Mouse (Mus musculus) neural tube, embryonic 14.5 days (tissue): ENCODE data around the gene Sall1. TPM values are rescaled to one million over a fixed set of nuclear protein-coding genes. Genes with fewer than 3 reads are reported as not detected.
A peak's percentile ranks its signal among the peaks of the same experiment; 100 is the strongest.

ENCODE experiments used
- ATAC-seq: fragments of 200-750 bp; cut with Nextera tagmentation; 2 replicates; pipeline ENCODE4 v1.8.0; 2017; ENCODE audit warnings: low read depth, mild to moderate bottlenecking, moderate TSS enrichment, moderate library complexity
- H3K27ac ChIP-seq: fragments of 300-500 bp; sonication (generic); 2 replicates; pipeline ENCODE4 v1.5.1; 2014; ENCODE audit warnings: low read depth, mild to moderate bottlenecking, control low read depth, low read length, moderate library complexity, mixed read lengths
- H3K27me3 ChIP-seq: fragments of 300-500 bp; sonication (generic); 2 replicates; pipeline ENCODE4 v1.6.1; 2014; ENCODE audit warnings: low read length; ENCODE audit not compliant: control insufficient read depth, insufficient read depth
- H3K36me3 ChIP-seq: fragments of 300-500 bp; sonication (generic); 2 replicates; pipeline ENCODE4 v1.6.1; 2014; ENCODE audit warnings: low read length, mixed read lengths; ENCODE audit not compliant: control insufficient read depth, insufficient read depth
- H3K4me1 ChIP-seq: fragments of 300-500 bp; sonication (generic); 2 replicates; pipeline ENCODE4 v1.6.1; 2014; ENCODE audit warnings: low read length; ENCODE audit not compliant: control insufficient read depth, insufficient read depth
- H3K4me2 ChIP-seq: fragments of 300-500 bp; sonication (generic); 2 replicates; pipeline ENCODE4 v1.6.1; 2014; ENCODE audit warnings: mild to moderate bottlenecking, low read depth, low read length, control low read depth
- H3K4me3 ChIP-seq: fragments of 300-500 bp; sonication (generic); 2 replicates; pipeline ENCODE4 v1.5.1; 2014; ENCODE audit warnings: low read depth, low read length, control low read depth, mixed read lengths
- H3K9ac ChIP-seq: fragments of 300-500 bp; sonication (generic); replicated peaks from 2 replicates; pipeline ENCODE4 v1.6.1; 2014; ENCODE audit warnings: low read depth, mild to moderate bottlenecking, control low read depth, low read length, mixed read lengths
- H3K9me3 ChIP-seq: fragments of 300-500 bp; sonication (generic); 2 replicates; pipeline ENCODE4 v1.6.1; 2016; ENCODE audit warnings: low read length; ENCODE audit not compliant: control insufficient read depth
- WGBS: fragments of 180-500 bp; shearing (Covaris S2); extraction: QIAGEN DNeasy Blood & Tissue Kit; methylation state at CpG from one replicate; pipeline ENCODE4 v1.1.7; 2014; 5-methylcytosine and 5-hydroxymethylcytosine counted together
- polyA plus RNA-seq: library from polyadenylated mRNA; unstranded; fragments of >200 nt; fragmentation: Nextera tagmentation; extraction: Ambion mirVana; gene quantifications from 2 replicates; pipeline ENCODE4 v1.2.1, GENCODE M21; 2014

Sall1 gene
- polyA plus RNA-seq, 1 experiment from 2014 or later: 17.7 TPM

GRCm38 (mm10) chr8:89042118-89042460 lies 1.9 kb downstream of the Sall1 start:
- Histone ChIP-seq H3K4me2 (peak overlapping the region; percentile 85), H3K9ac (peak overlapping the region; percentile 81), H3K27me3 (no peaks in the 10 kb centered on the region), H3K4me3 (peak overlapping the region; percentile 57), H3K9me3 (no peaks in the 10 kb centered on the region), H3K36me3 (no peaks in the 10 kb centered on the region), H3K27ac (peak overlapping the region; percentile 96), H3K4me1 (peaks cover 17% of the 10 kb centered on the region; the same call in 1 of the 2 replicates)
- no peak for ATAC-seq
- under 1% methylated on average over 35 of the region's 35 CpGs for WGBS

DNA sequence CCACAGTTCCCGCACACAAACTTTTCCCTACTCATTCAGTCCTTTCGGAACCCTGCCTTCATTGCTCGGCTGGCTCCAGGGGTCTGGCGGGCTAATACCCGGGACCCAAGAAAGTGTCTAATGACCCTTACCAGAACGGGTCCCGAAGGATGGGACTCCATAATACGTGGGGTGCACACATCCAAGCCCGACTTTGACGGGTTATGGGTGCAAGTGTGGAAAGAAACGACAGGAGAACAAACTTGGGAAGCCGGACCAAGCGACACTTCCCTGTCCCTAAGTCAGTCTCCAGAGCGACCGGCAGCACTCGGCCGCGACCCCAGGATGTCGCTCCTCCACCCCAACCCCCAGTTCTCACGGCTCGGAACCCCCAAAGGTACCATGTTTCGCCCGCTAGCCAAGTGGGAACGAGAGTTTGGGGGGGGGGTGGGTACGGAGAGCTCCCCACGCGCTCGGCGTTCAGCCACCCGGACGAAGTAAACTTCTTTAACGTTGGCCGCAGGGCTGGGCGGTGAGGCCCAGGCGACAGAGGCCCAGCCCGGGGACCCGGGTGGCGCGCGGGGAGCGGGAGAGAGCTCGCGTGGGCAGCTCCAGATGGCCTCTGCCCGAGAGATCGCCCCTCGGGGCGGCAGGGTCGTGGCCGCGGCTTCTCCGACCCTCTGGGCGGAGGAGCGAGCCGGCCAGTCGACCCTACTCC lies 2.4 kb downstream of the Sall1 start:
- H3K27ac ChIP-seq: peak overlapping the region; percentile 96
- H3K9ac ChIP-seq: peak overlapping the region; percentile 81
- peak overlapping the region; percentile 57 for H3K4me3 ChIP-seq
- H3K4me2 ChIP-seq: peak overlapping the region; percentile 85
- no peak for ATAC-seq
- no peaks in the 10 kb centered on the region for H3K9me3 ChIP-seq
- no peaks in the 10 kb centered on the region for H3K27me3 ChIP-seq
- no peaks in the 10 kb centered on the region for H3K36me3 ChIP-seq
- peaks cover 17% of the 10 kb centered on the region; the same call in 1 of the 2 replicates for H3K4me1 ChIP-seq
- under 1% methylated on average over 49 of the region's 55 CpGs for WGBS

DNA sequence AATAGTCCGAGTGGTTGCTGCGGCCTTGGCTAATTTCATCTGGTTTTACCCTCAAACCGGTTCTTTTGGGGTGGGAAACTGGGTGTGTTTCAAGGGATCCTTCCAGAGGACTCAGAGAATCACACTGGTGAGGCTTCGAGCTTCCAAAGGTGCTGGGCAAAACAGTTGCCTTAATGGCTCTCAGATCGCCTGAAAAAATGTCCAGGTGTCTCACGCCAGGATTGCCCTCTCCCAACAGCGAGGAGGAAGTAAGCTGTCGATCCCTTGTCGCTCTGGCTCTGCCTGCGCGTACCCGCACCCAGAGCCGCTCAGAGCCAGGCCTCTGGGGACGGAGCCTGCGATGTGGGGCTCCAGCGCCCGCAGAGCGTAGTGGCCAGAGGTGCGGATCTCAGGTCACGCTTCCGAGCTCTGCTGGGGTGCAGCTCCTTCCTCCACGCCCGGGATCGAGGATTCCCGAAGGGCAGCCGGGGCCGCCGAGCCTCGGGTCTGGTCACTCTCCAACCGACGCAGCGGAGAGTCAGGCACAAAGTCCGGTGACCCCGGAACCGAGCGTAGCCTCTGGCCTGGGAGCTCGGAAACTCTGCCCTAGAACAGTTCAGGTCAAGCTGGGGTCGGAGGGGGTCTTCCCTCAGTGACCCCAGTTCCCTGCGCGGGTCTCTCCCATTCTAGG lies 3.1 kb downstream of the Sall1 start:
- Histone ChIP-seq H3K27me3 (no peaks in the 10 kb centered on the region), H3K9me3 (no peaks in the 10 kb centered on the region), H3K9ac (peak overlapping the region; percentile 81), H3K36me3 (no peaks in the 10 kb centered on the region), H3K4me2 (peak overlapping the region; percentile 85), H3K4me1 (peaks cover 14% of the 10 kb centered on the region; the same call in 1 of the 2 replicates), H3K27ac (peak overlapping the region; percentile 96), H3K4me3 (peak overlapping the region; percentile 57)
- ATAC-seq: no peak
- WGBS: 3% methylated on average over 40 of the region's 40 CpGs

GRCm38 (mm10) chr8:89039890-89040289 lies 4.1 kb downstream of the Sall1 start:
- ATAC-seq: no peak
- 11% methylated on average over 6 of the region's 6 CpGs for WGBS
- Histone ChIP-seq H3K4me1 (peaks cover 12% of the 10 kb centered on the region; the same call in 1 of the 2 replicates), H3K27me3 (no peaks in the 10 kb centered on the region), H3K27ac (peak overlapping the region; percentile 80), H3K4me2 (peak overlapping the region; percentile 85), H3K9ac (peak overlapping the region; percentile 81; the same call in 1 of the 2 replicates), H3K9me3 (no peaks in the 10 kb centered on the region), H3K36me3 (no peaks in the 10 kb centered on the region), H3K4me3 (peak overlapping the region; percentile 57)

DNA sequence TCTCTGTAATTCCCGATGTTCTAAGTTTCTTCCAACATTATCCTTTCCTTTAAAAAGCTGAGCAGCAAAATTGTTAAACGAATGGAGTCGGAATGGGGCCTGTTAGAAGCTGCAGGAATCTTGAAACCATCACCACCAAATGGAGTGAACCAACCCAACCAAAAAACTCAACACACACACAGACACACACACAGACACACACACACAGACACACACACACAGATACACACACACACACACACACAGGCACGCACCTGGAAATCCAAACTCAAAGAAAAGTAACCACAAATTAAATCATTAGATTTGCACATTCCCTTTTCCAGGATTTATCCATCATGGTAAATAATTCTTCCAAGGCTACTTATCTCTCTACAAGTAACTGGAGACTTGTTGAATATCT lies 5.0 kb downstream of the Sall1 start:
- WGBS: 28% methylated on average over 4 of the region's 4 CpGs
- Histone ChIP-seq H3K27ac (no peak overlapping the region; the same call in 1 of the 2 replicates), H3K4me1 (peaks cover 12% of the 10 kb centered on the region; the same call in 1 of the 2 replicates), H3K4me3 (peak overlapping the region; percentile 57; the same call in 1 of the 2 replicates), H3K36me3 (no peaks in the 10 kb centered on the region), H3K4me2 (peak overlapping the region; percentile 85), H3K9ac (peak overlapping the region; percentile 81; the same call in 1 of the 2 replicates), H3K9me3 (no peaks in the 10 kb centered on the region), H3K27me3 (no peaks in the 10 kb centered on the region)
- ATAC-seq: no peak

DNA sequence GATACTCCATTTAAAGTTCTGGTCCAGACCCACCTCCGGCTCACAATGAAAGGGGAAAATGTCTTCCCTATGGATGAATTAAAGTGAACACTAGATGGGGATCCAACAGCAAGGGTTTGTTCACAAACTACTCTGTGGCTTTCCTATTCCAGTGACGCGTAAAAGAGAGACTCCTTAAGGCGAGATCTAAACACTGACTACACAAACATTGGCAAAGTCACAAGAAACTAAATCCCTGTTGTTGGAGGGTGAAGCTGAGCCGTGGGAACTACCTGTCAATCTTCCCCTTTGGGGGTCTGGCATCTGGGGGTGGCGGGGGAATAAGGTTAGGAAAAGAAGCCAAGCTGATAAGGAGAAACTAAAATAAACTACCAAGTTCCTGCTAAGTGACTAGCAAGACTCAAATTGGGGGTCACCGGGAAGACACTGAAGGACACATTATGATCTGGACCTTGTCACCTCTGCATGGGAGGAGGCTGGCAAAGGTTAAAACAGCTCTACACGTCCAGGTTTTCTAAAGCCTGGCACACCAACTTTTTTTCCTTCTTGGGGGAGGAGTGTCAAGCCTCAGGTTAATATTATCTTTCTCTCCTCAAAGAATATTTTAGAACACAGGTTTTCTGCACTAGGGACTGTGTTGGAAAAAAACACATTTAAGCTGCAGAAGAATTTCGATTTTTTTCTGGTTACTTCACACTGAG lies 6.3 kb downstream of the Sall1 start:
- whole genome bisulfite sequencing: 6% methylated on average over 9 of the region's 9 CpGs
- Histone ChIP-seq H3K36me3 (no peaks in the 10 kb centered on the region), H3K9ac (peak overlapping the region; percentile 34; the same call in 1 of the 2 replicates), H3K4me3 (peak overlapping the region; percentile 0; the same call in 1 of the 2 replicates), H3K4me1 (0 out of 2 replicates have a peak, but pooled peaks cover 8% of the 10 kb centered on the region), H3K4me2 (peak overlapping the region; percentile 40), H3K9me3 (no peaks in the 10 kb centered on the region), H3K27ac (peak overlapping the region; percentile 52), H3K27me3 (no peaks in the 10 kb centered on the region)
- ATAC-seq: no peak

GRCm38 (mm10) chr8:89032412-89032811 lies 11.6 kb downstream of the Sall1 start:
- Histone ChIP-seq H3K36me3 (no peaks in the 10 kb centered on the region), H3K27me3 (no peaks in the 10 kb centered on the region), H3K4me2 (no peak overlapping the region), H3K4me1 (peaks cover 8% of the 10 kb centered on the region), H3K4me3 (no peak overlapping the region), H3K27ac (no peak overlapping the region), H3K9ac (no peak overlapping the region), H3K9me3 (no peaks in the 10 kb centered on the region)
- no peak for ATAC-seq
- WGBS: 67% methylated on average over 13 of the region's 13 CpGs

DNA sequence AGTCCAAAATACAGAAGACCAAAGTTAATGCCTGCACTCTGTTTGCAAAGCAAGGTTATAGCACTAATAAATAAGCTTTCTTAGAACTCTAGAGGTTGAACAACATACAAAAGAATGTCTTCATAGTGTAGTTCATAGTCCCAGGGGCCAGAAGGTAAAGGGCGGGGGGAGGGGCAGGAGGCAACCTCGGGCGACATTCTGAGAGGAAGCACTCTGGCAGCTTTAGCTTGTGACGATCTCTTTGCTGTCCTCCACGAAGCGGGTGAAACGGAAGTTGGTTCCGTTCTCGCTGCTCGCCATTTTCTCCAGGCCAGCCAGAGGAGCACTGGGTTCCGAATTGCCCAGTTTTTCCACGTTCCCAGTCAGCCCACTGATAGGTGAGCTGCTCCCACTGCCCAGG lies 15.8 kb downstream of the Sall1 start:
- no peak for ATAC-seq
- WGBS: 45% methylated on average over 12 of the region's 12 CpGs
- Histone ChIP-seq H3K9me3 (no peaks in the 10 kb centered on the region), H3K4me3 (no peak overlapping the region), H3K27me3 (no peaks in the 10 kb centered on the region), H3K4me1 (peaks cover 18% of the 10 kb centered on the region), H3K27ac (peak overlapping the region; percentile 48; the same call in 1 of the 2 replicates), H3K36me3 (no peaks in the 10 kb centered on the region), H3K9ac (no peak overlapping the region), H3K4me2 (peak overlapping the region; percentile 16; the same call in 1 of the 2 replicates)
